Mouse (Mus musculus) midbrain, embryonic 15.5 days (tissue): ENCODE measurements at regions not wholly inside any gene's neighbourhood (a gene's known extent, or its start where the extent isn't known, plus 50 kb on each side); places are given as distances from the start of the nearest gene placed in this dataset.

Source experiments
- ATAC-seq: fragments of 200-750 bp; cut with Nextera tagmentation; replicated peaks from 2 replicates; pipeline ENCODE4 v1.8.0; 2017; ENCODE audit warnings: moderate TSS enrichment
- H3K27ac ChIP-seq: fragments of 300-500 bp; sonication (generic); 2 replicates; pipeline ENCODE4 v1.5.1; 2015; ENCODE audit warnings: mild to moderate bottlenecking, inconsistent platforms
- H3K27me3 ChIP-seq: fragments of 300-500 bp; sonication (generic); replicated peaks from 2 replicates; pipeline ENCODE4 v1.6.1; 2015; ENCODE audit warnings: inconsistent platforms
- H3K36me3 ChIP-seq: fragments of 300-500 bp; sonication (generic); replicated peaks from 2 replicates; pipeline ENCODE4 v1.6.1; 2015; ENCODE audit warnings: inconsistent platforms
- H3K4me1 ChIP-seq: fragments of 300-500 bp; sonication (generic); 2 replicates; pipeline ENCODE4 v1.6.1; 2015; ENCODE audit warnings: inconsistent platforms
- H3K4me2 ChIP-seq: fragments of 300-500 bp; sonication (generic); 2 replicates; pipeline ENCODE4 v1.6.1; 2015; ENCODE audit warnings: inconsistent platforms, mild to moderate bottlenecking, moderate library complexity
- H3K4me3 ChIP-seq: fragments of 300-500 bp; sonication (generic); 2 replicates; pipeline ENCODE4 v1.5.1; 2015; ENCODE audit warnings: mild to moderate bottlenecking, inconsistent platforms
- H3K9ac ChIP-seq: fragments of 300-500 bp; sonication (generic); 2 replicates; pipeline ENCODE4 v1.6.1; 2015; ENCODE audit warnings: mild to moderate bottlenecking, inconsistent platforms
- H3K9me3 ChIP-seq: fragments of 300-500 bp; sonication (generic); 2 replicates; pipeline ENCODE4 v1.6.1; 2016; ENCODE audit warnings: inconsistent platforms
- WGBS: fragments of 180-500 bp; shearing (Covaris S2); methylation state at CpG from one replicate; pipeline ENCODE4 v1.1.7; 2015; ENCODE audit warnings: mixed read lengths; 5-methylcytosine and 5-hydroxymethylcytosine counted together

- Histone ChIP-seq H3K9ac (no peak overlapping the region), H3K27me3 (no peaks in the 10 kb centered on the region), H3K36me3 (no peaks in the 10 kb centered on the region), H3K4me1 (peaks cover 9% of the 10 kb centered on the region), H3K4me3 (no peak overlapping the region), H3K27ac (no peak overlapping the region), H3K9me3 (no peaks in the 10 kb centered on the region), H3K4me2 (no peak overlapping the region)
- ATAC-seq = no peak
- WGBS = 42% methylated on average over 5 of the region's 5 CpGs
These were observed 560.0 kb upstream of the 3110018I06Rik start for GRCm38 (mm10) chr12:106928389-106928788.

- WGBS = 83% methylated on average over 13 of the region's 13 CpGs
- Histone ChIP-seq H3K9ac (no peak overlapping the region), H3K27me3 (no peaks in the 10 kb centered on the region), H3K4me2 (no peak overlapping the region), H3K36me3 (no peaks in the 10 kb centered on the region), H3K27ac (no peak overlapping the region), H3K4me1 (peaks cover 9% of the 10 kb centered on the region), H3K4me3 (no peak overlapping the region), H3K9me3 (no peaks in the 10 kb centered on the region)
- no peak for ATAC-seq
These were observed 559.3 kb upstream of the 3110018I06Rik start for GRCm38 (mm10) chr12:106929161-106929560.

DNA sequence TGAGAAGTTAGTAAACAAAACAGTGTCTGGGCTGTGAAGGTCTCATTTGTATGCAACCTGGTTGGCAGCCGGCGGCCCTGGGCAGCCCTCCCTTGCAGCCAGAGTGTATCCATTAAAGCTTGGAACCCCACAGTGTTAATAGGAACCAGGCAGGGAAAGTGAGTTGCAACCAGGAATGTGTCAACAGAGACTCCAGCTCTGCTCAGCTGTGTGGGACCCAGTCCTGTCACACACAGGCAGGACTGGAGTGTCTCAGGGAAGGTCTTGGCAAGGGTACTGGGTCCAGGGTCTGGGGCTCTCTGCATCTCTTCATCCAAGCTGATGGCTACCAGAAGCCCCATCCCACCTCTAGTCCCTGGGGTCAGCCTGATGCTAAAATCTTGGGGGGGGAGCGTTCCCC lies 556.8 kb upstream of the 3110018I06Rik start:
- WGBS = 70% methylated on average over 3 of the region's 3 CpGs
- H3K4me3 ChIP-seq = no peak overlapping the region
- no peaks in the 10 kb centered on the region for H3K9me3 ChIP-seq
- no peaks in the 10 kb centered on the region for H3K27me3 ChIP-seq
- ATAC-seq = no peak
- no peak overlapping the region for H3K27ac ChIP-seq
- H3K4me2 ChIP-seq = no peak overlapping the region
- H3K9ac ChIP-seq = no peak overlapping the region
- peaks cover 9% of the 10 kb centered on the region for H3K4me1 ChIP-seq
- H3K36me3 ChIP-seq = no peaks in the 10 kb centered on the region

GRCm38 (mm10) chr12:106939381-106939780 lies 549.1 kb upstream of the 3110018I06Rik start:
- no peak for ATAC-seq
- H3K9ac ChIP-seq = no peak overlapping the region
- H3K27ac ChIP-seq = no peak overlapping the region
- 0 out of 2 replicates have a peak, but pooled peaks cover 7% of the 10 kb centered on the region for H3K4me1 ChIP-seq
- H3K9me3 ChIP-seq = no peaks in the 10 kb centered on the region
- no peaks in the 10 kb centered on the region for H3K27me3 ChIP-seq
- no peaks in the 10 kb centered on the region for H3K36me3 ChIP-seq
- H3K4me2 ChIP-seq = no peak overlapping the region
- no peak overlapping the region for H3K4me3 ChIP-seq
- WGBS = 79% methylated on average over 12 of the region's 12 CpGs

- Histone ChIP-seq H3K27me3 (no peaks in the 10 kb centered on the region), H3K4me3 (no peak overlapping the region), H3K9ac (no peak overlapping the region), H3K4me2 (no peak overlapping the region), H3K36me3 (no peaks in the 10 kb centered on the region), H3K27ac (no peak overlapping the region), H3K4me1 (0 out of 2 replicates have a peak, but pooled peaks cover 7% of the 10 kb centered on the region), H3K9me3 (no peaks in the 10 kb centered on the region)
- ATAC-seq = no peak
- WGBS = 10% methylated on average over 5 of the region's 5 CpGs
These were observed 544.6 kb upstream of the 3110018I06Rik start for GRCm38 (mm10) chr12:106943874-106944273.

GRCm38 (mm10) chr12:106952621-106953020 lies 535.8 kb upstream of the 3110018I06Rik start:
- no peak for ATAC-seq
- H3K36me3 ChIP-seq = no peaks in the 10 kb centered on the region
- peaks cover 42% of the 10 kb centered on the region for H3K4me1 ChIP-seq
- no peak overlapping the region for H3K4me3 ChIP-seq
- 52% methylated on average over 11 of the region's 11 CpGs for WGBS
- no peak overlapping the region for H3K4me2 ChIP-seq
- 0 out of 2 replicates have a peak overlapping the region, but pooled peaks have one; percentile 16 for H3K27ac ChIP-seq
- H3K27me3 ChIP-seq = no peaks in the 10 kb centered on the region
- no peaks in the 10 kb centered on the region for H3K9me3 ChIP-seq
- no peak overlapping the region for H3K9ac ChIP-seq

- no peaks in the 10 kb centered on the region for H3K27me3 ChIP-seq
- no peak overlapping the region for H3K4me2 ChIP-seq
- peak overlapping the region; percentile 65 for H3K27ac ChIP-seq
- H3K4me3 ChIP-seq = no peak overlapping the region
- WGBS = 54% methylated on average over 12 of the region's 12 CpGs
- H3K9me3 ChIP-seq = no peaks in the 10 kb centered on the region
- no peak overlapping the region for H3K9ac ChIP-seq
- H3K4me1 ChIP-seq = peaks cover 42% of the 10 kb centered on the region
- no peaks in the 10 kb centered on the region for H3K36me3 ChIP-seq
- peak; percentile 77 for ATAC-seq
These were observed 532.7 kb upstream of the 3110018I06Rik start for GRCm38 (mm10) chr12:106955778-106956177.

- peak; percentile 40; the same call in 1 of the 2 replicates for ATAC-seq
- no peaks in the 10 kb centered on the region for H3K27me3 ChIP-seq
These were observed 532.2 kb upstream of the 3110018I06Rik start for GRCm38 (mm10) chr12:106956266-106956665.

GRCm38 (mm10) chr12:106961991-106962390 lies 526.4 kb upstream of the 3110018I06Rik start:
- no peaks in the 10 kb centered on the region for H3K27me3 ChIP-seq
- H3K9ac ChIP-seq = no peak overlapping the region
- H3K4me2 ChIP-seq = no peak overlapping the region
- no peaks in the 10 kb centered on the region for H3K9me3 ChIP-seq
- no peak overlapping the region for H3K4me3 ChIP-seq
- no peaks in the 10 kb centered on the region for H3K36me3 ChIP-seq
- ATAC-seq = no peak
- no peak overlapping the region for H3K27ac ChIP-seq
- 46% methylated on average over 4 of the region's 4 CpGs for WGBS
- peaks cover 1% of the 10 kb centered on the region; the same call in 1 of the 2 replicates for H3K4me1 ChIP-seq

More at GRCm38 (mm10) chr12:106956266-106956665, 532.2 kb upstream of the 3110018I06Rik start:
- Histone ChIP-seq H3K9ac (no peak overlapping the region), H3K27ac (peak overlapping the region; percentile 65), H3K4me2 (no peak overlapping the region), H3K4me1 (peaks cover 40% of the 10 kb centered on the region), H3K36me3 (no peaks in the 10 kb centered on the region), H3K4me3 (no peak overlapping the region), H3K9me3 (no peaks in the 10 kb centered on the region)
- 64% methylated on average over 6 of the region's 6 CpGs for WGBS

GRCm38 (mm10) chr12:106963762-106964161 lies 524.7 kb upstream of the 3110018I06Rik start:
- 68% methylated on average over 5 of the region's 5 CpGs for WGBS
- ATAC-seq = no peak

GRCm38 (mm10) chr12:106969873-106970272 lies 518.6 kb upstream of the 3110018I06Rik start:
- H3K9me3 ChIP-seq = no peaks in the 10 kb centered on the region
- ATAC-seq = no peak
- H3K4me2 ChIP-seq = no peak overlapping the region
- H3K27me3 ChIP-seq = no peaks in the 10 kb centered on the region
- H3K4me3 ChIP-seq = no peak overlapping the region
- no peaks in the 10 kb centered on the region for H3K36me3 ChIP-seq
- no peak overlapping the region for H3K9ac ChIP-seq
- 47% methylated on average over 5 of the region's 5 CpGs for WGBS
- no peaks in the 10 kb centered on the region for H3K4me1 ChIP-seq
- H3K27ac ChIP-seq = no peak overlapping the region

More at GRCm38 (mm10) chr12:106963762-106964161, 524.7 kb upstream of the 3110018I06Rik start:
- Histone ChIP-seq H3K27me3 (no peaks in the 10 kb centered on the region), H3K9ac (no peak overlapping the region), H3K9me3 (no peaks in the 10 kb centered on the region), H3K36me3 (no peaks in the 10 kb centered on the region), H3K27ac (no peak overlapping the region), H3K4me3 (no peak overlapping the region), H3K4me2 (no peak overlapping the region), H3K4me1 (no peaks in the 10 kb centered on the region)

DNA sequence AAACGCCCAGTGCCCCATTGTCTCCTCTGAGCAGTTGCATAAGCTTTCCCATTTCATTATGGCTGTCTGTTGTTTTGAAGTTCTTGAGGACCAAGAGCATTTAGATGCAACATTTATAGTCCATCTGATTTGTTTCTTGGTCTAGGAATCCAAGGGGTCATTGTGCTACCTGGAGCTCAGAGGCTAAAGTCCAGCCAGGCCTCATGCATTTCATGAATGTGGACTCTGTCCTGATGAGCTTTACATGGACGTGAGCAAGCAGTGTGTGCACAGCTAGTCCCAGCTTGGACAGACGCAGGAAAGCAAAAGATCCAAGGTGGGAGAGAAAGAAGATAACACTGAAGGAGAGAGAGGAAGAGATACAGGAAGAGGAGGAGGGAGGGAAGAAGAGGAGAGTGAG lies 496.0 kb upstream of the 3110018I06Rik start:
- no peaks in the 10 kb centered on the region for H3K9me3 ChIP-seq
- H3K36me3 ChIP-seq = no peaks in the 10 kb centered on the region
- H3K4me2 ChIP-seq = no peak overlapping the region
- H3K9ac ChIP-seq = no peak overlapping the region
- ATAC-seq = no peak
- no peak overlapping the region for H3K4me3 ChIP-seq
- no peaks in the 10 kb centered on the region for H3K4me1 ChIP-seq
- 72% methylated on average over 3 of the region's 3 CpGs for WGBS
- H3K27ac ChIP-seq = no peak overlapping the region
- no peaks in the 10 kb centered on the region for H3K27me3 ChIP-seq

GRCm38 (mm10) chr12:106993011-106993410 lies 495.4 kb upstream of the 3110018I06Rik start:
- Histone ChIP-seq H3K27ac (no peak overlapping the region), H3K36me3 (no peaks in the 10 kb centered on the region), H3K9ac (no peak overlapping the region), H3K9me3 (no peaks in the 10 kb centered on the region), H3K4me2 (no peak overlapping the region), H3K4me1 (no peaks in the 10 kb centered on the region), H3K4me3 (no peak overlapping the region), H3K27me3 (no peaks in the 10 kb centered on the region)
- ATAC-seq = no peak
- WGBS = 72% methylated on average over 4 of the region's 4 CpGs
